ENCODE assay signal across 9 mouse cellular contexts in genomic region chr15:27795942-27796867, GRCm38 (mm10).
DNase-seq lines count a peak whose midpoint lies in the region; ATAC-seq and TF ChIP-seq lines count a peak whose summit lies in the region.
"Had no signal": no experiment of that assay in that cellular context is flagged by ENCODE, and none has a peak within 500 bp of the region (broad histone marks: within the 10 kb centered on the region; RNA-seq: fewer than 3 reads in every experiment).

No protein-coding gene starts in this region.

- H3K9me3 ChIP-seq in limb, embryonic 11.5 days (ENCODE audit: control insufficient read depth, low read length), result no peaks in the 10 kb centered on the region
- no peaks in the 10 kb centered on the region for H3K9me3 ChIP-seq in stomach, embryonic 14.5 days (ENCODE audit: control insufficient read depth, low read depth, low read length)
- H3K9me3 ChIP-seq: neural tube, embryonic 12.5 days had no signal

- no peak for TF ChIP-seq CTCF in testis, adult 2 months (IDR thresholded peaks at IDR 0.05; ENCODE audit: control insufficient read depth, insufficient read depth, insufficient replicate concordance, low read depth, low read length)

- no peaks in the 10 kb centered on the region for H3K27me3 ChIP-seq in testis, adult 2 months (ENCODE audit: control insufficient read depth, insufficient read depth, low read length)
- no peaks in the 10 kb centered on the region for H3K27me3 ChIP-seq in limb, embryonic 11.5 days (ENCODE audit: control insufficient read depth, insufficient read depth, low read length)
- no peaks in the 10 kb centered on the region for H3K27me3 ChIP-seq in stomach, embryonic 14.5 days (ENCODE audit: control insufficient read depth, insufficient read depth, low read length)
- H3K27me3 ChIP-seq: neural tube, embryonic 12.5 days had no signal

- no peak overlapping the region for H3K4me2 ChIP-seq in limb, embryonic 11.5 days (ENCODE audit: low read depth, severe bottlenecking)
- no peak overlapping the region for H3K4me2 ChIP-seq in stomach, embryonic 14.5 days (replicated peaks; ENCODE audit: low read depth, low read length)
- H3K4me2 ChIP-seq: neural tube, embryonic 12.5 days had no signal

- peak; percentile 49 to 76 for DNase-seq in adrenal gland, adult (ENCODE audit: inconsistent age in 2 of 2, low spot score in 1 of 2)
- no peak for DNase-seq in adrenal gland, postnatal 10 days
- no peak for DNase-seq in testis, postnatal 10 days (ENCODE audit: low spot score)
- DNase-seq in limb, embryonic 11.5 days (ENCODE audit: low spot score), result peak; percentile 22
- no peak for DNase-seq in right cerebral cortex, adult 2 months (ENCODE audit: low spot score in 2 of 2)
- no peak for DNase-seq in frontal cortex, postnatal 36 days (ENCODE audit: low spot score in 2 of 2)

- TF ChIP-seq POLR2A in testis, adult 2 months (IDR thresholded peaks at IDR 0.05; ENCODE audit: control insufficient read depth, low read depth, low read length), result peak; percentile 16; the same call in 1 of the 2 replicates

- H3K36me3 ChIP-seq in testis, adult 2 months (ENCODE audit: control insufficient read depth, insufficient read depth, low read length), result no peaks in the 10 kb centered on the region
- no peaks in the 10 kb centered on the region; the same call in 1 of the 2 replicates for H3K36me3 ChIP-seq in limb, embryonic 11.5 days (ENCODE audit: control insufficient read depth, insufficient read depth, low read length)
- H3K36me3 ChIP-seq in stomach, embryonic 14.5 days (ENCODE audit: control insufficient read depth, insufficient read depth, low read length), result peaks cover 13% of the 10 kb centered on the region; the same call in 1 of the 2 replicates

- 79% methylated on average over 22 of the region's 22 CpGs for WGBS in limb, embryonic 11.5 days
- 47% methylated on average over 22 of the region's 22 CpGs for WGBS in stomach, embryonic 14.5 days

- ATAC-seq in limb, embryonic 11.5 days (ENCODE audit: insufficient number of reproducible peaks, low FRiP score, low TSS enrichment, low read depth), result no peak
- ATAC-seq in stomach, embryonic 14.5 days (ENCODE audit: insufficient number of reproducible peaks, insufficient read depth, low FRiP score, low read depth), result no peak

- H3K4me3 ChIP-seq in testis, adult 2 months (ENCODE audit: control insufficient read depth, low read depth, low read length), result no peak overlapping the region
- H3K4me3 ChIP-seq in limb, embryonic 11.5 days (ENCODE audit: low read depth, low read length), result no peak overlapping the region
- no peak overlapping the region for H3K4me3 ChIP-seq in stomach, embryonic 14.5 days (ENCODE audit: low read depth, low read length)
- H3K4me3 ChIP-seq: neural tube, embryonic 12.5 days had no signal

- H3K9ac ChIP-seq in limb, embryonic 11.5 days (ENCODE audit: low read length), result no peak overlapping the region
- H3K9ac ChIP-seq in stomach, embryonic 14.5 days (replicated peaks; ENCODE audit: low read depth, low read length), result no peak overlapping the region
- H3K9ac ChIP-seq: neural tube, embryonic 12.5 days had no signal

- peaks cover 3% of the 10 kb centered on the region; the same call in 1 of the 2 replicates for H3K4me1 ChIP-seq in testis, adult 2 months (ENCODE audit: control insufficient read depth, insufficient read depth, low read length)
- peaks cover 49% of the 10 kb centered on the region for H3K4me1 ChIP-seq in limb, embryonic 11.5 days (ENCODE audit: control insufficient read depth, insufficient read depth, low read length)
- peaks cover 35% of the 10 kb centered on the region for H3K4me1 ChIP-seq in stomach, embryonic 14.5 days (ENCODE audit: control insufficient read depth, insufficient read depth, low read length)

- peak overlapping the region; percentile 54 for H3K27ac ChIP-seq in testis, adult 2 months (ENCODE audit: control insufficient read depth, insufficient read depth, low read depth, low read length)
- H3K27ac ChIP-seq in limb, embryonic 11.5 days (replicated peaks; ENCODE audit: low read depth, low read length), result peak overlapping the region; percentile 92
- H3K27ac ChIP-seq in stomach, embryonic 14.5 days (ENCODE audit: low read length), result peak overlapping the region; percentile 64; the same call in 1 of the 2 replicates
- H3K27ac ChIP-seq: neural tube, embryonic 12.5 days had no signal

Comparison
In these comparisons a context has a peak if more than half of its experiments do, and no peak if none do; other contexts are left out.
1. DNase-seq: peak in adrenal gland, adult (2 of 2) and limb, embryonic 11.5 days (single experiment); none in adrenal gland, postnatal 10 days (single experiment), testis, postnatal 10 days (single experiment), right cerebral cortex, adult 2 months (0 of 2) and frontal cortex, postnatal 36 days (0 of 2).
2. Peak in every context shown above with its lines, with median percentiles within 50 percentile points of each other: H3K27ac ChIP-seq.